Mouse (Mus musculus) cerebellum, adult 18-20 months (tissue): ENCODE data around the gene Dhx9.
A peak's percentile ranks its signal among the peaks of the same experiment; 100 is the strongest.
"Not testable (repeated sequence)": the region's sequence is repeated elsewhere in the genome, so short reads cannot be mapped to it uniquely, and the experiment has no call there.

Source experiments
- DNase-seq, 2 experiments: peaks; one replicate each; pipeline ENCODE4 v3.0.0; 2021

The Dhx9 gene

GRCm38 (mm10) chr1:153485201-153485796 is 2.2 kb downstream of the Dhx9 start:
- DNase-seq: no peak

DNA sequence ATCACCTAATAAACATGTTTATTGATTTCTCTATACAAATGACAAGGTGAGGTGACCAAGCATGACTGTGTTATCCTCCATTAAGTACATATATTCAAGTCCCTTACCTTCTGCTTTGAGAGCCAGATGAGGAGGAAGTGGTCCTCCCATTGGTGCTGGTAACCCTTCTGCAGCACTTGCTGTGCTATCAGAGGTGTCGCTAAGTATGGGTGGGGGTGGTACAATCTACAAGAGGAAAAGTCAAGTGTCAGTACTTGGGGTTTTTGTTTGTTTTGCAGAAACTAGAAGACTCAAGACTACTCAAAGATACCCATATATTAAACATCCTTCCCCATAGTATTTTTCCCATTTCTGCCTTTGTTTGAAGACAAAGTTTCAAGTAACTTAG is 6.4 kb downstream of the Dhx9 start:
- no peak for DNase-seq

- DNase-seq: peak; percentile 51 to 60
Measured at GRCm38 (mm10) chr1:153480386-153481024, 7.0 kb downstream of the Dhx9 start.

DNA sequence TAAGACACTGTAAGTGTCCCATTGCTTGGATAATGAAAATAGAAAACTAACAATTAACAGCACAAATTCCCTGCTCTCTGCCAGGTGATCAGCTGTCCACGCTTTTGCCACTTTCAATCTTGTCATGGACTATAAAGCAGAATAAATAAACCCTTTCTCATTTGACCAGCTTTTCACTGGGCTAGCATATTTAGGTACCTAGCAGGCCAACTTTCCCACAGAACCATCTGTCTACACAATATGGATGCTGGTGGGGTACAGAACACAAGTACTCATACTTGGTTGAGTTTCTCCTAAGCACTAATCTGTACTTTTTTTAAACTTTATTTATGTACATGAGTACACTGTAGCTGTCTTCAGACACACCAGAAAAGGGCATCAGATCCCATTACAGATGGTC is 8.2 kb downstream of the Dhx9 start:
- peak in 1 of 2 experiments; percentile 27 for DNase-seq

GRCm38 (mm10) chr1:153461796-153462195 is 25.7 kb downstream of the Dhx9 start:
- no peak for DNase-seq

- DNase-seq: no peak
Measured at GRCm38 (mm10) chr1:153456137-153456536, 31.3 kb downstream of the Dhx9 start.

DNA sequence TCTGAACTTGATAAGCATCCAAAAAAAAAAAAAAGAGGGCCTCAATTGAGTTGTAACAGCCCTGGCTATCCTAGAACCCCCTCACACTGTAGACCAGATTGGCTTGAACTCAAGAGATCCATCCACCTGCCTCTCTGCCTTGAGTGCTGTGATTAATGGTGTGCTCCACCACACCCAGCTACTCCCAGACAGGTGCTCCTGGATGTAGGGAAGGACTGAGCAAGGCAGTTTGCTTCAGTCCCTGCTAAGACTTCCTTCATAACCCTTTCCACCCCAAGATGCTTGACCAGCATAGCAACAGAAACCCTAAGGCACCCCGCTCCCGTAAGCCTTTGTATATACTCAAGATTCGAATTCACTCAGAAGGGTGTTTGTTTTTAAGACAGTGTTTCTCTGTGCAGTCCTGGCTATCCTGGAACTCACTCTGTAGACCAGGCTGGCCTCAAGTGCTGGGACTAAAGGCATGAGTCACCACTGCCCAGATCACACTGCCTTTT is 34.3 kb downstream of the Dhx9 start:
- no peak for DNase-seq

GRCm38 (mm10) chr1:153451237-153452154 is 36.0 kb downstream of the Dhx9 start:
- peak; percentile 22 to 24 for DNase-seq

- no peak for DNase-seq
Measured at GRCm38 (mm10) chr1:153446120-153446831, 41.2 kb downstream of the Dhx9 start.

- DNase-seq: no peak
Measured at GRCm38 (mm10) chr1:153443632-153444031, 43.8 kb downstream of the Dhx9 start.

- no peak for DNase-seq
Measured at GRCm38 (mm10) chr1:153443019-153443418, 44.4 kb downstream of the Dhx9 start.

- DNase-seq: no peak
Measured at GRCm38 (mm10) chr1:153441656-153442055, 45.8 kb downstream of the Dhx9 start.

DNA sequence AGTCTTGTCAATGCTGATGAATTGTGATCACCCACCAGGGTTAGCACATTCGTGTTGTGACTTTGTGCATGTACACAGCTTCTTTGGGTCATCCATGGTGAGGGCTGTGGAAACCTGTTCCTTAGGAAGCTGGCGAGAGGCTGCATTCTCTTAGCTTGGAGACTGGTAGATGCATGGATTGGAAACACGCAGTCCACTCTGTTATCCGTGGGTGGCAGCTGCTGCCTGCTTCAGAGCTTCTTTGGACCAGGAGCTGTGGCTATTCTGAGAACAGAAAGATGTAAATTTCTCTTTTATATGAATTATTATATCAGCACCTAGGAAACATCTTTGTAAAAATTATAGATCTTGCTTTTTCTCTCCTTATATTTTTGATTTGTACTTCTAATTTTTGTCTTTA is 46.7 kb downstream of the Dhx9 start:
- no peak for DNase-seq

DNA sequence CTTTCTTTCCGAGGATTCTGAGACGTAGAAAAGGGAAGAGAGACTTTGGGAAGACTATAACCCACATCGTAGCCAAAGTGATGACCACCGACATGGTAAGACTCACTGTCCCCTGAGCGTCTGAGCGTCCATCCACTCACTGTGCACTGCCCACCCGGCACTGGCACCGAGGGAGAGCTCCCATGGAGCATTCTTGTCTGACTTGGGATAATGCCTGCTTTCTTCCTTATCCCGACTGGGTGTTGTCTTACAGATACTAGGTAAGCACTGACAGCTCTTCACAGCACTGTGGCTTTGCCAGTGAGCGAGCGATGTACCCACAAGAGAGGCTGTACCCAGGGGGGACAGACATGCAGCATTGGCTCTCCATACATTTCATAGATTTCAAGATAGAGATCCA is 49.9 kb downstream of the Dhx9 start:
- DNase-seq: no peak

- DNase-seq: no peak
Measured at GRCm38 (mm10) chr1:153433851-153434589, 53.4 kb downstream of the Dhx9 start.

- DNase-seq: no peak
Measured at GRCm38 (mm10) chr1:153432329-153432728, 55.1 kb downstream of the Dhx9 start.

- DNase-seq: no peak
Measured at GRCm38 (mm10) chr1:153431701-153432100, 55.8 kb downstream of the Dhx9 start.

DNA sequence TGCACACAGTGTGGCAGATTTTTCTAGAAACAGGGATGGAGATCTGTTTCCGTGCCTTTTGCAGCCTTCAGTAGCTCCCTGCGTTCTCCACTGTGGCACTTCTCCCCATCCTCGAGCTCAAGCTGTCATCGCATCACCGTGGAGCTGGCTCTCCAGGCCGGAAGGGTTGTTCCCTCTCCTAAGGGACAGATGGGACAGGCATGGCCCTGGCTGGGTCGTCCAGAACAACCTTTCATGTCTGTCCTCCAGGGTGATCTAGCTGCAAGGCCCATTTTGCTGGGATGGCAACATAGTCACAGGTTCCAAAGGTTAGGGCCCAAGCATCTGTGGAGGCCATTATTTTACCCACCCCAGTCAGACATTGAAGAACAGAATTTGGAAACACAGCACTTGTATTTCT is 56.3 kb downstream of the Dhx9 start:
- DNase-seq: peak in 1 of 2 experiments; percentile 8

DNA sequence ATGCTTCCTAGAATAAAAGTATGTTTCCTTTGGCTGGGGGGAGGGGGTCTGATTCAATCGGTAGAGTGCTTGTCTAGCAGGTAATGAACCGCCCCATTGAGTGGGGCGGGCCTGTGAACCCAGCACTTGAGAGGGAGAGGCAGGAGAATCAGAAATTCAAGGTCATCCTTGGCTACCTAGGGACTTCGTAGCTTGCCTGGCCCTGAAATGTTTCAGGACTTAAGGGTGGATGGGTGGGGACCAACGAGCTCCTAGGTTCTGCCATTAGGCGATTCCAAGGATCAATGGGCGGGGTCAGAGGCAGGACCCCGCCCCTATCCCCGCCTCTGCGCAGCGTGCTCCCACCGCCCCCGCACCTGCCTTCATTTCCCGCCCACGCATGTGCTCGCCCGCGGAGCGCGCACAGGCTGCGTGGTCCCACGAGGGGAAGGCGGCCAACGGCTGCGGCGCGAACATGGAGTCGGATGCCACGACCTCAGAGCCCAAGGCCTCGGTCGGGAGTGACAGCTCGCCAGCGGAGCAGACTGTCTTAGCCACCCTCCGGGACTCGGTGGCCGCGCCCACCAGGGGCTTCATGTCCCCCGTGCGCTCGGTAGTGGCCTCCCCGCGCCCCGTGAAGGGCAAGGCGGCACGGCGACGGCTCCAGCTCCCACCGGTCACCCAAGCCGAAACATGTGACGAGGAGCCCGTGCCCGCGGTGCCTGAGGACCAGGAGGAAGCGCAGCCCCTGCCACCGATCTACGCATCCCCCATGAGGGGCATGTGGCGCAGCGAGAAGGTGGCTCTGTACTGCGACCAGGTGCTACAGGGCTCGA is 62.5 kb downstream of the Dhx9 start, which contains the start of gene Shcbp1l:
TSS of gene Shcbp1l (plus strand) at position 393 of the 815 bp plus-strand sequence.
- peak; percentile 77 to 81 for DNase-seq

GRCm38 (mm10) chr1:153424271-153424670 is 63.2 kb downstream of the Dhx9 start:
- peak; percentile 5 to 27 for DNase-seq

- not testable (repeated sequence) for DNase-seq
Measured at GRCm38 (mm10) chr1:153417805-153418204, 69.7 kb downstream of the Dhx9 start.
